Mouse (Mus musculus) erythroblast, embryonic 14.5 days (primary cell): ENCODE measurements around the gene Setd6. TPM values are rescaled to one million over a fixed set of nuclear protein-coding genes. Genes with fewer than 3 reads are reported as not detected.

Experiments used
- H3K27me3 ChIP-seq: 2 replicates; pipeline ENCODE4 v1.6.1; 2012; ENCODE audit warnings: inconsistent platforms; ENCODE audit not compliant: control insufficient read depth
- H3K36me3 ChIP-seq: 2 replicates; pipeline ENCODE4 v1.6.1; 2012; ENCODE audit warnings: mild to moderate bottlenecking, inconsistent platforms; ENCODE audit not compliant: control insufficient read depth
- H3K4me1 ChIP-seq: 2 replicates; pipeline ENCODE4 v1.6.1; 2012; ENCODE audit warnings: inconsistent platforms; ENCODE audit not compliant: control insufficient read depth
- H3K4me3 ChIP-seq: replicated peaks from 2 replicates; pipeline ENCODE3; 2012; ENCODE audit warnings: moderate library complexity, mild to moderate bottlenecking, inconsistent platforms
- H3K9me3 ChIP-seq: 2 replicates; pipeline ENCODE4 v1.6.1; 2012; ENCODE audit warnings: low read length, inconsistent platforms, mixed read lengths; ENCODE audit not compliant: control insufficient read depth
- GATA1 ChIP-seq: IDR thresholded peaks from 2 replicates; pipeline ENCODE4 v1.6.1; 2012; ENCODE audit warnings: low read length, inconsistent platforms, mixed read lengths
- TAL1 ChIP-seq: IDR thresholded peaks from 3 replicates; pipeline ENCODE4 v1.6.1; 2012; ENCODE audit warnings: low read length, inconsistent platforms, mixed read lengths
- polyA plus RNA-seq: library from polyadenylated mRNA; stranded (reverse); fragments of >175 nt; gene quantifications from 2 replicates; pipeline ENCODE4 v1.2.3, GENCODE M21; 2012

The Setd6 gene
- polyA plus RNA-seq, 1 experiment: 0.68 TPM

DNA sequence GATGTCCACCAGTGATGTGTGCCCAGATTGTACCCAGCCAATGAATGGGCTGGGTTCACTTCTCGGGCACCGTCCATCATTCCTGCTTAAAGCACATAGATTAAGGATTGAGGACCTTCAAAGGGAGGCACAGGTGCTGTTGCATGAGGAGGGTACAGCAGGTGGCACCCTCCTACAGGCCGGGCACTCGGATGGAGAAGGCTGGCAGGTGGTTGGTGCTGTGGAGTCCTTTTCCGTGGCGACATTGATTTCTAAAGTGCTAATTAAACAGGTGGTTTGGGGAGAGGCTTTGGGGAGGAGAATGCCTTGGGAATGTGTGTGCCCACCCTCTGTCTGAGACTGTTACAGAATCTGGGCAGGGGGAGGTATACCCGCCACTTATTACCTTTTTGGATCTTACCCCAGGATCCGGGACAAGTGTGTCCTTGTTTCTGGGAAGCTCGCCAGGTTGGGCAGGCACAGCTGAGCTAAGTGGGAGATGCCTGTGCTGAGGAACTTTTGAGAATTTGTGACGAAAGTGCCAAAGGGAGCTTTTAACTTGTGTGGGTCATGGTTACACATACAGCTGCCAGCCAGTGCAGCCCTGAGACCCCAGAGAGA lies 27.5 kb upstream of the Setd6 start:
- TF ChIP-seq GATA1 (no peak), TAL1 (no peak)
- Histone ChIP-seq H3K4me1 (no peaks in the 10 kb centered on the region), H3K27me3 (peaks cover 7% of the 10 kb centered on the region), H3K36me3 (no peaks in the 10 kb centered on the region), H3K9me3 (no peaks in the 10 kb centered on the region), H3K4me3 (no peak overlapping the region)

DNA sequence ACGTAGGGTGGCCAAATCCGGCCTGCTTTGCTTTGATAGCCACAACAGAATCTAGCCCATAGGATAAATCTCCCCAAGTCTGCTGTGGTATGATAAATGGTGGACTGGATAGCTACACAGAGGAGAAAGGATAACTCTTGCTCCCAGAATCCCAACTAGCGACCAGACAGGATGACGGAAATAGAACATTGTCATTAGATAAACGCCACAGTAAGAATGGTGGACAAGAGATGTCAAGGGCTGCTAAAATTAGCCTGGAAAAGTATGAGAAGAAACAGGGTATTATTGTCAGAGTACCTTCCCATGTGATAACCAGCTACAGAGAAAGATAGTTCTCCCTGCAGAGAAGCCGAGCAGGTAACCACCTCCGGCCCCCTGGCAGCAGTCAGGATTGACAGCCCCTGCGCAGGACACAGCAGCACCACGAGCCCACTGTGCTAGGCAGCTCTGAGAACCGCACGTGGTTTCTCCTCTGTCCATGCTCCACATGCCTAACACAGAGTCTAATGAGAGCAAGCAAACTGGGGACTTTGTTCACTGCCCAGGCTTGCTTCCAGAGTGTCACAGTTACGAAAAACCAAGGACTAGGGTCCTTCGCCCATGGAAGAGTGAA lies 24.6 kb upstream of the Setd6 start:
- Histone ChIP-seq H3K36me3 (no peaks in the 10 kb centered on the region), H3K4me3 (no peak overlapping the region), H3K9me3 (no peaks in the 10 kb centered on the region), H3K4me1 (no peaks in the 10 kb centered on the region), H3K27me3 (peaks cover 18% of the 10 kb centered on the region)
- no peak for TF ChIP-seq GATA1
- TF ChIP-seq TAL1: no peak

DNA sequence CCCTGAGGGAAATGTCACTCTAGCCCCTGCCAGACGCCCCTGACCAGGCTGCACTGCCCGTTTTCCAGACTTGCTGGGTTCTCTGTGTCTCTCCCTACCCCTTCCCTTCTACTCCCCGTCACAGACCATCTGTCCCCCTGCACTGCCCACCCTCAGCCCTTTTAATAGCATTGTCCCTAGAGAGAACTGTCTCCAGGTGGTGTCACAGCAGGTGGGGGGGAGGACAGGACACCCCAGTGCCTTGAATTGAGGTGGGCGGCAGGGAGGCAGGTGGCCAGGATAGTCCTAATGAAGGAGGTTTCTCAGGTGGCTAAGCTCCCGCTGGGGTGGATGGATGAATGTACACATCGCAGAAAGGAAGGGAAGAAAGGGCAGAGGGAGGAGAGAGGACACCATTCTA lies 21.1 kb upstream of the Setd6 start:
- TF ChIP-seq GATA1 (no peak), TAL1 (no peak)
- H3K4me1 ChIP-seq: no peaks in the 10 kb centered on the region
- H3K27me3 ChIP-seq: peaks cover 27% of the 10 kb centered on the region
- no peaks in the 10 kb centered on the region for H3K36me3 ChIP-seq
- no peaks in the 10 kb centered on the region for H3K9me3 ChIP-seq
- no peak overlapping the region for H3K4me3 ChIP-seq

DNA sequence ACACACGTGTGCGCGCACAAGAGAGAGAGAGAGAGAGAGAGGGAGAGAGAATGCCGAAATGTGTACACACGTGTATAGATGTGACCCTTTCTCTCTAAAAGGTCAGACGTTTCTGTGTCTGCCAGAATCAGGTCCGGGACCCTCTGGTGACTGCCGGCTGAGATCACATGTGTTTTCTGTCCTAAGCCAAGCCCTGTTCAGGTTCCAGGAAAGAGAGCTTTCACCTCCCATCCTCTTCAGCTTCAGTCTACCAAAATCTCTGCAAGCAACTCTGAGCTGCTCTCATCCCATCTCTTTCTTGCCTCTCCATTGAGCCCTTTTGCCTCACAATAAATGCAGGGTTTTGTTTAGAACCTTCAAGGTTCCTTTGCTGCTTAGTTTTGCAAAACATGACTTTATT lies 19.0 kb upstream of the Setd6 start:
- Histone ChIP-seq H3K4me1 (no peaks in the 10 kb centered on the region), H3K9me3 (no peaks in the 10 kb centered on the region), H3K27me3 (peaks cover 31% of the 10 kb centered on the region), H3K36me3 (no peaks in the 10 kb centered on the region), H3K4me3 (no peak overlapping the region)
- TF ChIP-seq TAL1 (no peak), GATA1 (no peak)

DNA sequence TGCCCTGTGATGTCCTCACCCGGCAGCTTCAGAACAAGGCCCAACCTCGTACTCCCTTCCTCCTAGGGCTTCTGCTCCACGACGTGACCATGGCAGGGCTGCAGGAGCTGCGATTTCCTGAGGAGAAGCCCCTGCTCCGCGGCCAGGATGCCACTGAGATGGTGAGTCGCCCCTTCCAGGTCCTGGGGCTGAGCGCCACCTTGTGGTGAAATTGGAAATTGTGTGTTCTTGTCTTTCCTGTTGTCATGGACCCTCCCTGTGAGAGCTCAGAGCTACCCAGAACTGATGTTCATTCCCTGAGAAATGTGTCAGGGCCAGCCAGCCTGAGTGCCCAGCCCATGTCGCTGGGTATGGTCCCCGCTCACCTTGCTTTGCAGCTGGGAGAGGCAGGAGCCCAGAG lies 18.6 kb upstream of the Setd6 start:
- Histone ChIP-seq H3K4me3 (no peak overlapping the region), H3K27me3 (peaks cover 34% of the 10 kb centered on the region), H3K4me1 (no peaks in the 10 kb centered on the region; the same call in 1 of the 2 replicates), H3K36me3 (no peaks in the 10 kb centered on the region), H3K9me3 (no peaks in the 10 kb centered on the region)
- TF ChIP-seq TAL1 (no peak), GATA1 (no peak)

DNA sequence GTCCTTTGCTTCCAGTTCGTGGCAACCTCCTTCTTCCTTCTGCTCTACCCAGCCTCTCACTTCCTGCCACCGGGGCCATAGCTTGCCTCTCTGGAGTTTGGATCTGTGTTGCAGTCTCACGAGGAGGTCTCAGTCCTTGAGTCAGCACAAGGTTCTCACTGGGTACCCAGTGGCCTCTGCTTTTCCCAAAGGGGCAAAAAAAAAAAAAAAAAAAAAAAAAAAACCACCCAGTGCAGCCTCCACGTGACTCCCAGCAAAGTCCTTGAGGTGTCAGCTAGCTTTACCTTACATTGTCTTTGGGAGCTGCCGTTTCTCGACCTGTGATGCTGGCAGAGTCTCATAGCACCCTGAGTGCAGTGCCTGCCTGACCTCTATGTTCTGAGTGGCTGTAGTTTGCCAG lies 17.5 kb upstream of the Setd6 start:
- Histone ChIP-seq H3K4me3 (no peak overlapping the region), H3K9me3 (no peaks in the 10 kb centered on the region), H3K4me1 (peaks cover 10% of the 10 kb centered on the region), H3K27me3 (peaks cover 44% of the 10 kb centered on the region), H3K36me3 (no peaks in the 10 kb centered on the region)
- TF ChIP-seq GATA1 (no peak), TAL1 (no peak)

DNA sequence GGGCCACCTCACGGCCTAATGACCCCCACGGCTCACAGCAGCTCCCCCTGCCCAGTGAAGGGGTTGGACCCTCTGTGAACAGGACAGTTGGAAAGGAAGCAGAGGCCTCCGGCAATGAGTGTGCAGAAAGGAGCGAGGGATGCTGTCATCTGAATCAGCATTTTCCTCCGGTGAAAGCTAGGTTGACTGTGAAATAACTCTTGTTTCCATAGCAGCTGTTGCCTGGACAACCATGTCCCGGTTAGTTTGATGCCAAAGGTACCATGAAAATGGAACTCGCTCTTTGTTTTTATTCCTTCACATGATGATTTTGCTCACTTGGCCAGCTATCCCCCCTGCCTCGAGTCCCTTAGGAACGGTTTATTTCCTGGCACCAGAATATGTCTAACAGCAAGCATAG lies 15.4 kb upstream of the Setd6 start:
- Histone ChIP-seq H3K4me1 (peaks cover 20% of the 10 kb centered on the region), H3K4me3 (no peak overlapping the region), H3K9me3 (no peaks in the 10 kb centered on the region), H3K36me3 (no peaks in the 10 kb centered on the region), H3K27me3 (peaks cover 43% of the 10 kb centered on the region)
- no peak for TF ChIP-seq GATA1
- no peak for TF ChIP-seq TAL1

DNA sequence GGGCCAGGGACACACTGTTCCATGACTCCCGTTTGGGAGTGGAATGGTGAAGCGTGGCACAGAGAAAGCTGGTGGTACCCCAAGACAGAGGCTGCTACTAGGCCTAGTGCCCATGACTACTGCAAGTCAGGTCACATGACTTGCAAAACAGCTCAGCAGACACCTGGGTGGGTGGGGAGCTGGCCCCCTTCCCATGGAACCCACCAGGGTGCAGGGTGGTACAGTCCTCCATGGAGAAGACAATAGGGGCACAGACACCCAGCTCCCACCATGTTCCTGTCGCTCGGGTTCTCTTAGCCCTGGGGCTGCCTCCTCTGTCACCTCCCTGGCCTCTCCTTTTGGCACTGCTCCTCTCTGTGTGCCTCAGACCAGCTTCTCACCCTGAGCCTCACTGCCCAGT lies 13.9 kb upstream of the Setd6 start:
- Histone ChIP-seq H3K36me3 (no peaks in the 10 kb centered on the region), H3K4me3 (no peak overlapping the region), H3K9me3 (no peaks in the 10 kb centered on the region), H3K4me1 (peaks cover 20% of the 10 kb centered on the region), H3K27me3 (peaks cover 41% of the 10 kb centered on the region)
- TF ChIP-seq GATA1 (no peak), TAL1 (no peak)

DNA sequence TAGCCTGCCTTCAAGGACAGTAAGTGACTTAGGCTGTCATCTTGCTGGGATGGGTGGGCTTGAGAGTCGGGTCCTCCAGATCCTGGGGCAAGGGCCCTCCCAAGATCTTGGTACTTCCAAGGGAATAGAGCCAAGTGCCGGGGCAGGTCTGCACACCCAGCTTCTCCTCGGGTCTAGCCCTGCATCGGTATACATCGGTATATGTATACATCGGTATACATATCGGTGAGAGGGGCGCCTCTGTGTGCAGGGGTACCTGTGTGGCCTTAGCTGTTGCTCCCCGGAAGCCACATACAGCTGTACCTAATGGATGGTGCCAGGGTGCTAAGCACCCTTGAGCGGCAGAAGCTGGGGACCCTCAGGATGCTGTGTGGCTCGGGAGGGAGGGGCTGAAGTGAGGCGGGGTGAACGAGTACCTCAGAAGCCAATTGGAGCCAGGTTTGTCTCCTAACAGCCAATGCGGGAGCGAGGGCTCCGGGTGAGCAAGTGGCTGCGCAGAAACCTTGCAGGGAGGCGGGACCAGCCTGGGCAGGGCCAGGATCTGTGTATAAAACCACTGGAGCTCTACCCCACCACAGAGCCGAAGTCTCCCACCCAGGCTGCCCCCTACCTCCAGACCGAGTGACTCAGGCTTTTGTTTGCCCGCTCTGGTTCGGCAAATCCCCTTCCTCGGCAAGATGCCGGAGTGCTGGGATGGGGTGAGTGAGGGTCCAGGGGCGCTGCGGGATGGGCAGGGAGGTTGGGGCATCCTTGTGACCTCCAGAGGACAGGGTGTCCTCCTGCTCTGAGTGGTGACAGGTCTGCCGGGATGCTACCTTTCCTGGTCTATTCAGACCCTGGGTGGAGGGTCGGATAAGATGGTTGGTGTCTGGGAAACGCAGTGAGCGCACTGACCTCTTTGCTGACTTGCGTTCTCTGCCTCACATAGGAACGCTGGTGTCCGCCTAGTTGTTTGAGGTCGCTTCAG lies 12.9 kb upstream of the Setd6 start:
- peaks cover 20% of the 10 kb centered on the region for H3K4me1 ChIP-seq
- TF ChIP-seq GATA1 (no peak), TAL1 (no peak)
- no peaks in the 10 kb centered on the region for H3K36me3 ChIP-seq
- H3K4me3 ChIP-seq: peak overlapping the region; percentile 63
- H3K27me3 ChIP-seq: peaks cover 37% of the 10 kb centered on the region
- H3K9me3 ChIP-seq: no peaks in the 10 kb centered on the region
